Mouse (Mus musculus): ENCODE data around the gene Keap1. TPM values are rescaled to one million over a fixed set of nuclear protein-coding genes. Genes with fewer than 3 reads are reported as not detected.
A peak's percentile ranks its signal among the peaks of the same experiment; 100 is the strongest.

Gene Keap1
- polyA plus RNA-seq, 1 experiment from 2014 or later = 79.7 TPM

DNA sequence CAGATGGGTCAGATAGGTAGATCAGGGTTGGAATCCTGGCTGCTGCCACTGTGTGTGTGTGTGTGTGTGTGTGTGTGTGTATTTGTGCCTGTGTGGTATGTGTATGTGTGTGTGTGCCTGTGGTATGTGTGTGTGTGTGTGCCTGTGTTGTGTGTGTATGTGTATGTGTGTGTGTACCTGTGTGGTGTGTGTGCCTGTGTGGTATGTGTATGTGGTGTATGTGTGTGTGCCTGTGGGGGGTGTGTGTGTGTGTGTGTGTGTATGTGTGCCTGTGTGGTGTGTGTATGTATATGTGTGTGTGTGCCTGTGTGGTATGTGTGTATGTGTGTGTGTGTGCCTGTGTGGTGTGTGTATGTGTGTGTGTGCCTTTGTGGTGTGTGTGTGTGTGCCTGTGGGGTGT lies 15.5 kb upstream of the Keap1 start:
- Histone ChIP-seq H3K4me2 (replicated peaks) (no peak overlapping the region), H3K36me3 (no peaks in the 10 kb centered on the region), H3K9me3 (no peaks in the 10 kb centered on the region), H3K27ac (no peak overlapping the region), H3K4me1 (peaks cover 8% of the 10 kb centered on the region), H3K4me3 (no peak overlapping the region), H3K27me3 (peaks cover 35% of the 10 kb centered on the region), H3K9ac (no peak overlapping the region)
- ATAC-seq (ENCODE audit: low FRiP score, low read depth) = no peak

DNA sequence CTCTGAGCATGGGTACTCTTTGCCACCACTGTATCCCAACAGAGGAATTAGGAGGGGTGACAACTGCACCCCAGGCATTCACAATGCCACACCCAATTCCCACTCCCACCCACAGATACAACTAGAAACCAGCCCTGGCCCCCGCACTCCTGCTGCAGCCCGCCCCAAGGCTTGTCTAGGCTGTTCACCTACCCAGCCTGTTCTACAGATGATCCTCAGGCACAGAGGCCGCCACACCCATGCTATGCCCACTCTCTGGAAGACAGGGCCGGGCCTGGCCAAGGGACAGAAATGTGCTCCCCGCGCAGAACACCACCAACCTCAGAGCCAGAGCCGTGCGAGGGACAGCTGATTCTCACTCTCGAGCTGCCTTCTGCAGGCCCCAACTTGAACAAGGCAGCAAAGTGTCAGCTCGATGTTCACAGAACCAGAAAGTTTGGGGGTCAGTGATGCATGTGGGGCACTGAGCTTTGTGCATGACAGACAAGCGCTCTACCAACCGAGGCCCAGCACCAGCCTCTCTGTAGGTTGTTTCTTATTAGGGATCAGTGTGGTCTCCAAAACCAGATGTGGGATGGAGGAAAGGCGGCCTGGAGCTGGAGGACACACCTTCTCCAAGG lies 12.1 kb upstream of the Keap1 start:
- Histone ChIP-seq H3K4me3 (no peak overlapping the region), H3K27ac (peak overlapping the region; percentile 44; the same call in 1 of the 2 replicates), H3K27me3 (peaks cover 69% of the 10 kb centered on the region), H3K4me1 (peaks cover 16% of the 10 kb centered on the region), H3K9me3 (no peaks in the 10 kb centered on the region), H3K4me2 (replicated peaks) (no peak overlapping the region), H3K9ac (no peak overlapping the region), H3K36me3 (no peaks in the 10 kb centered on the region)
- WGBS = 36% methylated on average over 13 of the region's 13 CpGs
- no peak; the same call in 1 of the 2 replicates for ATAC-seq (ENCODE audit: low FRiP score, low read depth)

DNA sequence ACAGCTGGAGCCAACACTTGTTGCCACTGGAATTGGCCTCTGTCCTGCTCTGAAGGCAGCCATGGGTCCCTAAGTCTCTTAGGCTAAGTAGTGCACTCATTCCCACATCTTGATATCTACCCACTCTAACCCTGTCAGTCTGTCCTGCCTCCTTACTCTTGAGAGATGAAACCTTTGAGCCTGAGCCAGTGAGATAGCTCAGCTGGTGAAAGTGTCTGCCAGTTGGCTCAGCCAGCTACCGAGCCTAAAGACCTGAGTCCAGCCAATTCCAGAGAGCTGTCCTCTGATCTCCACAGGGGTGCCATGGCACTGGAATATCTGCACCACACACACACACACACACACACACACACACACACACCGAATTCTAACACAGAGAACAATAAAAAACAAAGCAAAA lies 11.3 kb upstream of the Keap1 start:
- H3K27me3 ChIP-seq = peaks cover 76% of the 10 kb centered on the region
- no peaks in the 10 kb centered on the region for H3K36me3 ChIP-seq
- H3K4me3 ChIP-seq = no peak overlapping the region
- ATAC-seq (ENCODE audit: low FRiP score, low read depth) = no peak
- H3K27ac ChIP-seq = no peak overlapping the region
- 36% methylated on average over 2 of the region's 2 CpGs for WGBS
- H3K9me3 ChIP-seq = no peaks in the 10 kb centered on the region
- no peak overlapping the region for H3K9ac ChIP-seq
- H3K4me2 ChIP-seq (replicated peaks) = no peak overlapping the region
- peaks cover 16% of the 10 kb centered on the region for H3K4me1 ChIP-seq

DNA sequence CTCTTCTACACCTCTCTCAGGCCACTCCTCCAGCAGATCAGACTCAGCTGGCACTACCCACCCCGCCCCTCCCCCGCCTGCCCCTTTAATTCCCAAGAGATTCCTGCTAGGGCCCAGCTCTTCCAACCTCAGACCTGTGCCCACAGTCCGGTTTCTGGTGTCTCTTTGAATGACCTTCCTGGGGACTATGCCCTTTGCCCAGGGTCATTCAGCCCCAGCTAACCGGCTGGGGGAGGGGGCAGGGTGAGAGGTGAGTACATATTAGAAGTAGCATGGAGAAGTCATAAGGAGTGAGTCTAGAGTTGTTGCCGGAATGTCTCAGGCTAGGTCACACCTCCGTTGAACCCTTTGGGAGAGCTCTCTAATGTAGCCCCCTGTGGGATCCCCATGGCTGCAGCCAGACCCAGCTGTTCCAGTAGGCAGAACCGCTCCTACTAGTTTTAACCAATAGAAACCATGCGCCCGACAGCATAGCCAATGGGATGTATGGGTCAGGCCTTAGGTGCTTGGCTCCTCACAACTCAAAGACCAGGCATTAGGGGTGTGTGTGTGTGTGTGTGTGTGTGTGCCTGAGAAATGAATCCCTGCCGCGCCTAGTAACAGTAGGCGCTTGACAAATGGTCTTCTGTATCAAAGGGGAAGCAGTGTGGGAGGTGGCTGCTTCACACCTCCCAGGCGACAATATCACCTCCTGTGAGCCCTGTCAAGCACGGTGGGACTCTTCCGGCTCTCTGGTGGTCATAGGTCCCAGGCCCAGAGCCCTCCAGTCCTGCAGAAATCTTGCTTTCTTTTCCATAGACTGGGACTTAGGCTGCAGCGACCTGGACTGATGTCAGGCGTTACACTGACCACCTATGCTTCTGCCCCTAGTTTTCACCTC lies 10.7 kb upstream of the Keap1 start:
- peaks cover 23% of the 10 kb centered on the region for H3K4me1 ChIP-seq
- peak; percentile 29; the same call in 1 of the 2 replicates for ATAC-seq (ENCODE audit: low FRiP score, low read depth)
- 13% methylated on average over 17 of the region's 17 CpGs for WGBS
- H3K27ac ChIP-seq = no peak overlapping the region
- no peak overlapping the region for H3K9ac ChIP-seq
- no peaks in the 10 kb centered on the region for H3K36me3 ChIP-seq
- no peaks in the 10 kb centered on the region for H3K9me3 ChIP-seq
- H3K4me2 ChIP-seq (replicated peaks) = no peak overlapping the region
- H3K27me3 ChIP-seq = peaks cover 83% of the 10 kb centered on the region
- no peak overlapping the region for H3K4me3 ChIP-seq

DNA sequence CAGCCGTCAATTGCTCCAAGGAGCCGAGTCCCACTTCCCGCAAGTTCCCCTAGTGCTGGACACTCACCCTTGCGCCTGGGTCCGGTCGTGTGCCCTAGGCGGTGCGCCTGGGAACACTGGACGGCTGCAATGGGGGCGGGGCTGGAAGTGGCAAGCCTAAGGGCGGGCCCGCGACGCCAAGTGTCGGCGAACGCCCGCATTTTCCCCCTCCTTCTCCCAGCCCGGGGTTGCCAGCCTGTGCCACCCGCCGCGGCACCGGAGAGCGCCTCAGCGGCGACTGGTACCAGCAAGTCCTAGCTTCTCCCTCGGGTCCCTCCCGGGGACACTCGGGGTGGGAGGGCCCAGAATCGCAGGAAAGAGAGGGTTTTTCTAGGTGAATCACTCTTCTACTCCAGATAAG lies 9.2 kb upstream of the Keap1 start, which contains the start of gene S1pr5:
S1pr5 (minus strand) TSS at position 118 of the 400 bp plus-strand sequence.
- no peak for ATAC-seq (ENCODE audit: low FRiP score, low read depth)
- peaks cover 37% of the 10 kb centered on the region for H3K4me1 ChIP-seq
- H3K4me3 ChIP-seq = peak within 1 kb of the TSS; percentile 34
- H3K27me3 ChIP-seq = peaks cover 98% of the 10 kb centered on the region
- H3K4me2 ChIP-seq (replicated peaks) = peak within 1 kb of the TSS; percentile 60
- H3K36me3 ChIP-seq = no peaks in the 10 kb centered on the region
- WGBS = 1% methylated on average over 30 of the region's 30 CpGs
- H3K9me3 ChIP-seq = no peaks in the 10 kb centered on the region
- no peak within 1 kb of the TSS for H3K27ac ChIP-seq
- no peak within 1 kb of the TSS; the same call in 1 of the 2 replicates for H3K9ac ChIP-seq

DNA sequence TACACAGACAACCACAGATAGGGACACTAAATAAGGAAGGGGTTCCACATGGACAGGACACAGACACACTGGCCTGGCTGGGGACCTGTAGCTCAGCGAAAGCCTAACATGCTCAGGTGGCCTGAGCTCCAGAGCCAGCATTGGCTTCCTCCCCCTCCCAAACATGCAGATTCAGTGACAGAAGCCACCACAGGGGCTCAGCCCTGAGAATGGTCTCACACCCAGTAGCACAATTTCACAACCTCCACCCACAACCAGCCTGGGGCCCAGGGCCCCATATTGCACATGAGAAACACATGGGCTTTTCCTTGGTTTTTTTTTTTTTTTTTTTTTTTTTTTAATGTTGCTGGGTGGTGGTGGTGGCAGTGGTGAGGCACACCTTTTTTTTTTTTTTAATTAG lies 7.2 kb upstream of the Keap1 start:
- no peak overlapping the region for H3K4me2 ChIP-seq (replicated peaks)
- H3K9ac ChIP-seq = no peak overlapping the region
- peaks cover 98% of the 10 kb centered on the region for H3K27me3 ChIP-seq
- H3K36me3 ChIP-seq = no peaks in the 10 kb centered on the region
- H3K4me1 ChIP-seq = peaks cover 35% of the 10 kb centered on the region
- H3K4me3 ChIP-seq = no peak overlapping the region
- no peak overlapping the region for H3K27ac ChIP-seq
- no peaks in the 10 kb centered on the region; the same call in 1 of the 2 replicates for H3K9me3 ChIP-seq
- 86% methylated on average over 1 of the region's 1 CpGs for WGBS
- ATAC-seq (ENCODE audit: low FRiP score, low read depth) = no peak

DNA sequence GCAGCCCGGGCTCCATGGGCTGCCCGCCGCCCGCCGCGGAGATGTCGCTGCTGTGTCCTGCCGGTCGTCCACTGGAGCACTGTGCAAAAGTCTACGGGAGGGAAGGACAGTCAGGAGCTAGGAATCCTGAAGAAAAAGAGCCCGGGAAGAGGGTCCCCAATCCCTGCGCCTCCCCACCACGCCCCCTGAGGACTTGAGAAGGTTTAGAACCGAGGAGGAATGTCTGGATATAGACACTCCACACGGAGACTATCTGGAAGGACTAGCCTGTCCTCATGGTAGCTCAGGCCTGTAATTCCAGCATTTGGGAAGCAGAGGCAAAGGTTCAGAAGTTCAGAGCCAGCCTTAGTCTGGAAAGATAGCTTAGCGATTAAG lies 5.9 kb upstream of the Keap1 start:
- H3K27ac ChIP-seq = no peak overlapping the region
- peak overlapping the region; percentile 93 for H3K4me2 ChIP-seq (replicated peaks)
- peaks cover 31% of the 10 kb centered on the region for H3K4me1 ChIP-seq
- peak overlapping the region; percentile 66 for H3K9ac ChIP-seq
- no peaks in the 10 kb centered on the region; the same call in 1 of the 2 replicates for H3K9me3 ChIP-seq
- 2% methylated on average over 16 of the region's 16 CpGs for WGBS
- no peak for ATAC-seq (ENCODE audit: low FRiP score, low read depth)
- H3K4me3 ChIP-seq = peak overlapping the region; percentile 55
- H3K36me3 ChIP-seq = no peaks in the 10 kb centered on the region
- peaks cover 85% of the 10 kb centered on the region for H3K27me3 ChIP-seq

DNA sequence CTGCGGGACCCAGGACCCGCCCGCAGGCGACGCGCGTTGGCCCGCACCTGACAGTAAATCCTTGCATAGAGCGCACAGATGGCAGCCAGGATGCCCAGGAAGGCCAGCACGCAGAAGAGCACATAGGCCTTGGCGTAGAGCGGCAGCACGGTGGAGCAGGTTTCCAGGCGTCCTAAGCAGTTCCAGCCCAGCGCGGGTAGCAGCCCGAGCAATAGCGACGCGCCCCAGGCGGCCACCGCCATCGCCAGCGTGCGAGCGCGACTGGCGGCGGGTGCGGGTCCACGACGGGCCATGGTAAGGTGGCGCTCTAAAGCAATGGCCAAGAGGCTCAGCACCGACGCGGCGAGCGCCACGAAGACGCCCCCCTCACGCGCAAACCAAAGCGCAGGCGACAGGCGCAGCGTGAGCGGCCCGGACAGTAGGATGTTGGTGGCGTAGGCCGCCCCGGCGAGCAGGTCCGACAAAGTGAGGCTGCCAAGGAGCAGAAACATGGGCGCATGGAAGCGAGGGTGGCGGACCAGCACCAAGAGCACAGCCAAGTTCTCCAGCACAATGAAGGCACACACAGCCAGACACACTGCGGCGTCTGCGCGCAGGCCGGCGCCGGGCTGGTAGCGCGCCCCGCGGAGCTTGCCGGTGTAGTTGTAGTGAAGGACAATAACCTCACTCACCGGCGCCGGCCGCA lies 5.4 kb upstream of the Keap1 start:
- H3K9ac ChIP-seq = peak overlapping the region; percentile 66
- no peak overlapping the region for H3K27ac ChIP-seq
- no peaks in the 10 kb centered on the region for H3K36me3 ChIP-seq
- peaks cover 30% of the 10 kb centered on the region for H3K4me1 ChIP-seq
- peaks cover 80% of the 10 kb centered on the region for H3K27me3 ChIP-seq
- no peaks in the 10 kb centered on the region; the same call in 1 of the 2 replicates for H3K9me3 ChIP-seq
- peak overlapping the region; percentile 55 for H3K4me3 ChIP-seq
- peak overlapping the region; percentile 93 for H3K4me2 ChIP-seq (replicated peaks)
- under 1% methylated on average over 72 of the region's 72 CpGs for WGBS
- ATAC-seq (ENCODE audit: low FRiP score, low read depth) = no peak

DNA sequence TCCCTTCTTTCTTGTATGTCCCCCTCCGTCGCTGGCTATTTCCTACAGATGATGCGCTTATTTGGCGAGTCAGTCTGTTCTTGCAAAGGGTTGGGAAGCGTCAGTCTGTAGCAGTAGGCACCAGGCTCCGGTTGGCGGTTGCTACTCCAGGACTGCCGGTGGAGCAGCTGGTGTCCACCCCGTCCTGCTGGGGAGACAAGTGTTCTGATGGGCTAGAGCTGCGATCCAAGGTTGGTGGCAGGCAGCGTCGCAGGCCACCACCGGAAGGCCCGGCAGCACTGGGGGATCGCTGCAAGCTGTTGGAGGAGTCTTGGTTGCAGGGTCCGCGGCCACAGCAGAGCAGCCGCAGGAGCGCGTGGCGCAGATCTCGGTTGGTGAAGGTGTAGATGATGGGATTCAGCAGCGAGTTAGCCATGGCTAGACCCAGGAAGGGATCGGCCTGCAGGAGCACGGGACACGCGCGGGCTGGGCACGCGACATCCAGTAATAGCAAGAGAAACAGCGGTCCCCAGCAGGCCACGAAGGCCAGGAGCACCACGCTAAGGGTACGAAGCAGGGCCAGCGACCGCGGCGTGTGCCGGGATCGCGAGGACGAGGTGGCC lies 4.8 kb upstream of the Keap1 start:
- Histone ChIP-seq H3K9me3 (no peaks in the 10 kb centered on the region; the same call in 1 of the 2 replicates), H3K4me1 (peaks cover 33% of the 10 kb centered on the region), H3K4me2 (replicated peaks) (peak overlapping the region; percentile 93), H3K9ac (peak overlapping the region; percentile 66), H3K27me3 (peaks cover 74% of the 10 kb centered on the region), H3K36me3 (no peaks in the 10 kb centered on the region), H3K27ac (no peak overlapping the region), H3K4me3 (peak overlapping the region; percentile 55)
- no peak for ATAC-seq (ENCODE audit: low FRiP score, low read depth)
- 10% methylated on average over 42 of the region's 42 CpGs for WGBS

DNA sequence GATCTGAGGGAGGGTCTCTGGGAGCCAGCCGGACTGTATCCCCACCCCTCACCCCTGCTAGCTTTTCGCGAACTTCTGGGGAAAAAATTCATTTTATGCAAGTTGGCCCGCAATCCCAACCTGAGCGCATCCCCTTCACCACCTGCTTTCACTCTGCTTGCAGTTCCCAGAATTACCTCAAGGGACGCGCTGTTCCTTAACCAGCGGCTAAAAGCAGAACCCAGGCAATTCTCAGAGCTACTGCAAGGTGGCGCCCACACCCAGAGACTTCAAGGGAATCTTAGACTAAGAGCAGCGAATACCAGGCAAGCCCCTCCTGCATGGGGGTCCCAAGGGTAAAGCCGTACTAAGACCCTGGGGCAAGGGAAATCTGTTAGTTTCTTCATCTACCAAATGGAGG lies 2.2 kb upstream of the Keap1 start:
- Histone ChIP-seq H3K4me1 (peaks cover 42% of the 10 kb centered on the region), H3K9me3 (no peaks in the 10 kb centered on the region; the same call in 1 of the 2 replicates), H3K27ac (no peak overlapping the region), H3K27me3 (peaks cover 48% of the 10 kb centered on the region), H3K4me2 (replicated peaks) (no peak overlapping the region), H3K4me3 (no peak overlapping the region), H3K36me3 (peaks cover 8% of the 10 kb centered on the region; the same call in 1 of the 2 replicates), H3K9ac (no peak overlapping the region)
- no peak for ATAC-seq (ENCODE audit: low FRiP score, low read depth)
- WGBS = 5% methylated on average over 11 of the region's 11 CpGs

DNA sequence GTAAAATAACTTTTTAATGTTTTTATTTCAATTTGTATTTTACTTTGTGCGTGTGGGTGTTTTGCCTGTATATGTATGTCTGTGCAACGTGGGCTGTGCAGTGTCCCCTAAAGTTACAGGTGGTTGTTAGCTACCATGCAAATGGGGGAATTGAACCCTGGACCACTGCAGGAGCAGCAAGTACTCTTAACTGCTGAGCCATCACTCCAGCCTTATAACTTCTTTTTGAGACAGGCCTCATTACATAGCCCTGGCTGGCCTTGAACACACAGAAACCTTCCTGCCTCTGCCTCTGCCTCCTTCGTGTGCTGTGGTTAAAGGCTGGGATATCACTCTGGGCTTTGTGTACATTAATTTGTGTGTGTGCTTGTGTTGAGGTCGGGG lies 296 bp upstream of the Keap1 start:
- 50% methylated on average over 4 of the region's 4 CpGs for WGBS
- Histone ChIP-seq H3K9ac (peak overlapping the region; percentile 93), H3K4me3 (peak overlapping the region; percentile 78), H3K27me3 (peaks cover 29% of the 10 kb centered on the region), H3K36me3 (peaks cover 25% of the 10 kb centered on the region), H3K4me1 (peaks cover 34% of the 10 kb centered on the region), H3K27ac (peak overlapping the region; percentile 95), H3K9me3 (no peaks in the 10 kb centered on the region; the same call in 1 of the 2 replicates), H3K4me2 (replicated peaks) (peak overlapping the region; percentile 72)
- no peak for ATAC-seq (ENCODE audit: low FRiP score, low read depth)
